12 mouse cellular contexts compared by ENCODE assay signal in the genomic region with DNA sequence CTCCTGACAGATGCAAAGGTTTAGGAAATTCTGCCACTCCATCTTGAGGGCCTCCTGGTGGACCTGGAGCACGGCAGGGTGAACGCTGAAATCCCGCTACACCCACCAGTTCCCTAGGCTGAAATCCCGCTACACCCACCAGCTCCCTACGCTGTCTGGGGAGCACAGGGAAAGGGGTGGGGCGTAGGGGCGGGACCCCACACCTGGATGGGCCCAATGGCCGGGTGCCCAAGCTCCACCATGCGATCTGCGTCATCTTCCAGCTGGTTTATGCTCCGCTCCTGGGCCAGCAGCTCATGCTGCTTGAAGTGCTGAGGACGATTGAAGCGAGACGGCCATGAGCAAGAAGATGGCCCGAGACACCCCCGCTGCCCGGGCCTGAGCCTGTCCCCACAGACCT. TPM values are rescaled to one million over a fixed set of nuclear protein-coding genes. Genes with fewer than 3 reads are reported as not detected.
A peak's percentile ranks its signal among the peaks of the same experiment; 100 is the strongest.
DNase-seq lines count a peak whose midpoint lies in the region; ATAC-seq lines count a peak whose summit lies in the region.
"Had no signal": no experiment of that assay in that cellular context is flagged by ENCODE, and none has a peak within 500 bp of the region (broad histone marks: within the 10 kb centered on the region; RNA-seq: fewer than 3 reads in every experiment).

No protein-coding gene starts in this region.

- no peak overlapping the region for H3K27ac ChIP-seq in kidney, embryonic 14.5 days (ENCODE audit: low read depth, low read length)
- H3K27ac ChIP-seq in embryonic facial prominence, embryonic 10.5 days (replicated peaks): no peak overlapping the region; the same call in 1 of the 2 replicates
- no peak overlapping the region for H3K27ac ChIP-seq in hindbrain, embryonic 11.5 days (ENCODE audit: low read depth, low read length)
- H3K27ac ChIP-seq in midbrain, embryonic 14.5 days (replicated peaks; ENCODE audit: low read depth, low read length): no peak overlapping the region

- H3K36me3 ChIP-seq in kidney, embryonic 14.5 days (ENCODE audit: control insufficient read depth, insufficient read depth, low read length): no peaks in the 10 kb centered on the region
- H3K36me3 ChIP-seq in embryonic facial prominence, embryonic 10.5 days (replicated peaks): no peaks in the 10 kb centered on the region
- no peaks in the 10 kb centered on the region for H3K36me3 ChIP-seq in hindbrain, embryonic 11.5 days (ENCODE audit: control insufficient read depth, insufficient read depth, low read length)
- H3K36me3 ChIP-seq in midbrain, embryonic 14.5 days (ENCODE audit: control insufficient read depth, insufficient read depth, low read length): no peaks in the 10 kb centered on the region

- DNase-seq in kidney, postnatal 25 days: no peak
- DNase-seq in embryonic facial prominence, embryonic 10.5 days (ENCODE audit: low spot score): peak; percentile 45
- DNase-seq in hindbrain, embryonic 11.5 days (ENCODE audit: low spot score): no peak
- DNase-seq in midbrain, embryonic 14.5 days: peak; percentile 11
- no peak for DNase-seq in left cerebral cortex, adult 8-10 months (ENCODE audit: low spot score in 2 of 2)
- DNase-seq in cerebellum, adult 9-10 months: no peak
- DNase-seq: adrenal gland, adult 8-10 months; cerebellum, postnatal 10 days; gastrocnemius, postnatal 36 days had no signal

- peaks cover 4% of the 10 kb centered on the region; the same call in 1 of the 2 replicates for H3K4me1 ChIP-seq in kidney, embryonic 14.5 days (ENCODE audit: control insufficient read depth, insufficient read depth, low read length)
- H3K4me1 ChIP-seq in embryonic facial prominence, embryonic 10.5 days: peaks cover 47% of the 10 kb centered on the region
- 0 out of 2 replicates have a peak, but pooled peaks cover 3% of the 10 kb centered on the region for H3K4me1 ChIP-seq in hindbrain, embryonic 11.5 days (replicated peaks; ENCODE audit: control insufficient read depth, insufficient read depth, low read length)
- H3K4me1 ChIP-seq in midbrain, embryonic 14.5 days (ENCODE audit: control insufficient read depth, insufficient read depth, low read length): no peaks in the 10 kb centered on the region

- peak; percentile 40 for ATAC-seq in kidney, embryonic 14.5 days (ENCODE audit: low FRiP score, low TSS enrichment)
- no peak for ATAC-seq in hindbrain, embryonic 11.5 days (ENCODE audit: low FRiP score)
- ATAC-seq in midbrain, embryonic 14.5 days (ENCODE audit: low FRiP score, low TSS enrichment): no peak
- ATAC-seq in inflammation-experienced regulatory T-cells, adult 6 months: no peak

- peaks cover 6% of the 10 kb centered on the region; the same call in 1 of the 2 replicates for H3K27me3 ChIP-seq in kidney, embryonic 14.5 days (ENCODE audit: control insufficient read depth, insufficient read depth, low read length)
- H3K27me3 ChIP-seq in embryonic facial prominence, embryonic 10.5 days (replicated peaks; ENCODE audit: low read depth, poor library complexity, severe bottlenecking): peaks cover 71% of the 10 kb centered on the region
- H3K27me3 ChIP-seq in hindbrain, embryonic 11.5 days (ENCODE audit: control insufficient read depth, insufficient read depth, low read length): peaks cover 6% of the 10 kb centered on the region
- H3K27me3 ChIP-seq in midbrain, embryonic 14.5 days (ENCODE audit: control insufficient read depth, insufficient read depth, low read length): peaks cover 3% of the 10 kb centered on the region; the same call in 1 of the 2 replicates

- peak overlapping the region; percentile 31 for H3K9ac ChIP-seq in kidney, embryonic 14.5 days (ENCODE audit: low read depth, low read length)
- peak overlapping the region; percentile 7; the same call in 1 of the 2 replicates for H3K9ac ChIP-seq in hindbrain, embryonic 11.5 days (ENCODE audit: low read depth, low read length)
- H3K9ac ChIP-seq in midbrain, embryonic 14.5 days (replicated peaks; ENCODE audit: low read length): 0 out of 2 replicates have a peak overlapping the region, but pooled peaks have one; percentile 23

- no peaks in the 10 kb centered on the region for H3K9me3 ChIP-seq in kidney, embryonic 14.5 days (ENCODE audit: control insufficient read depth, low read length)
- no peaks in the 10 kb centered on the region for H3K9me3 ChIP-seq in embryonic facial prominence, embryonic 10.5 days
- no peaks in the 10 kb centered on the region for H3K9me3 ChIP-seq in hindbrain, embryonic 11.5 days (ENCODE audit: control insufficient read depth, low read length)
- no peaks in the 10 kb centered on the region for H3K9me3 ChIP-seq in midbrain, embryonic 14.5 days (ENCODE audit: control insufficient read depth, low read length)

- H3K4me2 ChIP-seq in kidney, embryonic 14.5 days (replicated peaks; ENCODE audit: low read depth, low read length): peak overlapping the region; percentile 22
- H3K4me2 ChIP-seq in hindbrain, embryonic 11.5 days (replicated peaks; ENCODE audit: low read depth, low read length): no peak overlapping the region
- peak overlapping the region; percentile 10; the same call in 1 of the 2 replicates for H3K4me2 ChIP-seq in midbrain, embryonic 14.5 days (ENCODE audit: low read length)

- WGBS in kidney, embryonic 14.5 days: 36% methylated on average over 17 of the region's 17 CpGs
- WGBS in embryonic facial prominence, embryonic 10.5 days: 24% methylated on average over 17 of the region's 17 CpGs
- WGBS in hindbrain, embryonic 11.5 days: 34% methylated on average over 17 of the region's 17 CpGs
- 28% methylated on average over 17 of the region's 17 CpGs for WGBS in midbrain, embryonic 14.5 days

- no peak overlapping the region for H3K4me3 ChIP-seq in kidney, embryonic 14.5 days (ENCODE audit: low read length)
- H3K4me3 ChIP-seq in embryonic facial prominence, embryonic 10.5 days: peak overlapping the region; percentile 35
- H3K4me3 ChIP-seq in hindbrain, embryonic 11.5 days (ENCODE audit: low read depth, low read length): no peak overlapping the region
- no peak overlapping the region for H3K4me3 ChIP-seq in midbrain, embryonic 14.5 days (replicated peaks; ENCODE audit: low read depth, low read length)

RNA-seq across cellular contexts. Expression of gene Evpl, which starts 5.5 kb away (rescaled TPM):
- 1.4 and 2.6 TPM in 2 replicates for polyA plus RNA-seq in kidney, embryonic 14.5 days (2014; fragmentation: Nextera tagmentation; extraction: Ambion mirVana)
- 1.0 and 1.3 TPM in 2 replicates for polyA plus RNA-seq in embryonic facial prominence, embryonic 10.5 days (2016; fragmentation: Nextera tagmentation; extraction: Ambion mirVana)
- polyA plus RNA-seq in hindbrain, embryonic 11.5 days (2014; fragmentation: Nextera tagmentation; extraction: Ambion mirVana): 0.49 and 0.52 TPM in 2 replicates
- polyA plus RNA-seq in midbrain, embryonic 14.5 days (2014; fragmentation: Nextera tagmentation; extraction: Ambion mirVana): 0.36 and 0.43 TPM in 2 replicates
- polyA plus RNA-seq in inflammation-experienced regulatory T-cells, adult 6 months (2017; shearing (Covaris generic)): not detected
- total RNA-seq in left cerebral cortex, adult 8-10 months (2022): 1 to 10 TPM; 2.1 to 2.8 (median 2.5) TPM

RNA-seq across cellular contexts. Expression of gene Acox1, which starts 33.6 kb away (rescaled TPM):
- 16.3 and 27.4 TPM in 2 replicates for polyA plus RNA-seq in kidney, embryonic 14.5 days (2014; fragmentation: Nextera tagmentation; extraction: Ambion mirVana)
- polyA plus RNA-seq in embryonic facial prominence, embryonic 10.5 days (2016; fragmentation: Nextera tagmentation; extraction: Ambion mirVana): 17.7 and 18.8 TPM in 2 replicates
- 31.7 and 36.3 TPM in 2 replicates for polyA plus RNA-seq in hindbrain, embryonic 11.5 days (2014; fragmentation: Nextera tagmentation; extraction: Ambion mirVana)
- polyA plus RNA-seq in midbrain, embryonic 14.5 days (2014; fragmentation: Nextera tagmentation; extraction: Ambion mirVana): 50.5 and 68.3 TPM in 2 replicates
- 10 to 100 TPM; 10.3 to 14.2 (median 13.6) TPM for polyA plus RNA-seq in inflammation-experienced regulatory T-cells, adult 6 months (2017; shearing (Covaris generic))
- 100 to 1,000 TPM; 122 to 132 (median 126) TPM for total RNA-seq in left cerebral cortex, adult 8-10 months (2022)

RNA-seq across cellular contexts. Expression of gene Ten1, which starts 33.8 kb away (rescaled TPM):
- 74.1 and 76.3 TPM in 2 replicates for polyA plus RNA-seq in kidney, embryonic 14.5 days (2014; fragmentation: Nextera tagmentation; extraction: Ambion mirVana)
- 62.7 and 65.6 TPM in 2 replicates for polyA plus RNA-seq in embryonic facial prominence, embryonic 10.5 days (2016; fragmentation: Nextera tagmentation; extraction: Ambion mirVana)
- polyA plus RNA-seq in hindbrain, embryonic 11.5 days (2014; fragmentation: Nextera tagmentation; extraction: Ambion mirVana): 59.4 and 60.7 TPM in 2 replicates
- 77.0 and 97.9 TPM in 2 replicates for polyA plus RNA-seq in midbrain, embryonic 14.5 days (2014; fragmentation: Nextera tagmentation; extraction: Ambion mirVana)
- 10 to 100 TPM; 49.0 to 66.5 (median 54.4) TPM for polyA plus RNA-seq in inflammation-experienced regulatory T-cells, adult 6 months (2017; shearing (Covaris generic))
- 10 to 100 TPM; 34.4 to 47.6 (median 39.6) TPM for total RNA-seq in left cerebral cortex, adult 8-10 months (2022)

RNA-seq across cellular contexts. Expression of gene Srp68, which starts 41.6 kb away (rescaled TPM):
- polyA plus RNA-seq in kidney, embryonic 14.5 days (2014; fragmentation: Nextera tagmentation; extraction: Ambion mirVana): 60.6 and 85.6 TPM in 2 replicates
- 104 TPM in 2 replicates for polyA plus RNA-seq in embryonic facial prominence, embryonic 10.5 days (2016; fragmentation: Nextera tagmentation; extraction: Ambion mirVana)
- polyA plus RNA-seq in hindbrain, embryonic 11.5 days (2014; fragmentation: Nextera tagmentation; extraction: Ambion mirVana): 72.4 and 74.0 TPM in 2 replicates
- polyA plus RNA-seq in midbrain, embryonic 14.5 days (2014; fragmentation: Nextera tagmentation; extraction: Ambion mirVana): 49.5 and 57.1 TPM in 2 replicates
- polyA plus RNA-seq in inflammation-experienced regulatory T-cells, adult 6 months (2017; shearing (Covaris generic)): 10 to 100 TPM; 40.4 to 44.2 (median 42.3) TPM
- total RNA-seq in left cerebral cortex, adult 8-10 months (2022): 10 to 100 TPM; 66.5 to 72.8 (median 70.5) TPM

RNA-seq across cellular contexts. Expression of gene Galr2, which starts 48.3 kb away (rescaled TPM):
- 0.13 TPM in 1 of 2 replicates, not detected in the other for polyA plus RNA-seq in kidney, embryonic 14.5 days (2014; fragmentation: Nextera tagmentation; extraction: Ambion mirVana)
- 0.25 and 0.39 TPM in 2 replicates for polyA plus RNA-seq in embryonic facial prominence, embryonic 10.5 days (2016; fragmentation: Nextera tagmentation; extraction: Ambion mirVana)
- 0.42 and 0.54 TPM in 2 replicates for polyA plus RNA-seq in hindbrain, embryonic 11.5 days (2014; fragmentation: Nextera tagmentation; extraction: Ambion mirVana)
- 0.30 and 0.55 TPM in 2 replicates for polyA plus RNA-seq in midbrain, embryonic 14.5 days (2014; fragmentation: Nextera tagmentation; extraction: Ambion mirVana)
- not detected for polyA plus RNA-seq in inflammation-experienced regulatory T-cells, adult 6 months (2017; shearing (Covaris generic))
- not detected for total RNA-seq in left cerebral cortex, adult 8-10 months (2022)
- total RNA-seq: layer of hippocampus, postnatal 10 days had no signal

Comparison
In these comparisons a context has a peak if more than half of its experiments do, and no peak if none do; other contexts are left out.
1. DNase-seq: peak in embryonic facial prominence, embryonic 10.5 days (single experiment) and midbrain, embryonic 14.5 days (single experiment); none in kidney, postnatal 25 days (0 of 2), hindbrain, embryonic 11.5 days (single experiment), left cerebral cortex, adult 8-10 months (0 of 2) and cerebellum, adult 9-10 months (single experiment).
2. Peak in every context shown above with its lines, with median percentiles within 50 percentile points of each other: H3K9ac ChIP-seq.